Mouse (Mus musculus): Measurements from ENCODE around the gene Myrf. TPM values are rescaled to one million over a fixed set of nuclear protein-coding genes. Genes with fewer than 3 reads are reported as not detected.

The Myrf gene
- total RNA-seq (2022), result 10 to 100 TPM; 28.7 to 33.3 (median 29.0) TPM

DNA sequence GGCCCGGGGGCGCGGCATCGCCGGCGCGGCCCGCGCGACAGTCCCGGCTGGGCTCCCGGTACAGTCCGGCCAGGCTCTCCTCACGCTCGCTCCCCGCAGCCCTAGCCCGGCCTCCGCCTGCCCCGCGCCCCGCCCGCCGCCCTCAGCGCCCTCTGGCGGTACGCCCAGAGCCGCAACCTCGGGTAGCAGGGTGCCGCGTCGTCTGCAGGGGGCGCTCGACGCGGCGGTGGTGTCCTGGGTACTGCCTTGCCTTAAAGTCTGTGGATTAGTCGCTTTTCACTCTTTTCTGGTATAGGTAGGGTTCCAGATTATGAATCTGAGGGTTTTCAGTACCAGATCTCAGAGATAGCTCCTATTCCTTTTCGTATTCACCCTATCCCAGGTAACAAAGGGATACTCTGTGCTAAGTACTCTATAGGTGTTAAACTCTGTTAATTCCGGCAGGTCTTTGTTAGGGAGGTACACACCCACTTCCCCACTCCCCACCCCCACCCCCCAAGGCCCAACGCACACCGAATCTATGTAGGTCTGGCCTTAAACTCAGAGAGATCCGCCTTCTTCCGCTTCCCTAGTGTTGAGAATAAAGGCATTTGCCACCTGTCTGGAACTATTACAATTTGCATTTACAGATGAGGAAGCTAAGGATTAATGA lies at the start of gene Myrf:
Gene Myrf, minus strand, starts transcription at position 95 of the 652 bp plus-strand sequence.
- DNase-seq (ENCODE audit: low spot score in 2 of 2), result peak in 1 of 2 experiments; percentile 58

- DNase-seq (ENCODE audit: low spot score in 2 of 2), result no peak
Measured at GRCm38 (mm10) chr19:10289609-10290150, 49.1 kb upstream of the Myrf start.

- DNase-seq (ENCODE audit: low spot score in 2 of 2), result no peak
Measured at GRCm38 (mm10) chr19:10288125-10289040, 47.8 kb upstream of the Myrf start.

- DNase-seq (ENCODE audit: low spot score in 2 of 2), result no peak
Measured at GRCm38 (mm10) chr19:10286458-10286872, 45.9 kb upstream of the Myrf start.

GRCm38 (mm10) chr19:10280771-10281540 lies 40.4 kb upstream of the Myrf start:
- no peak for DNase-seq (ENCODE audit: low spot score in 2 of 2)

- DNase-seq (ENCODE audit: low spot score in 2 of 2), result no peak
Measured at GRCm38 (mm10) chr19:10279668-10280067, 39.1 kb upstream of the Myrf start.

DNA sequence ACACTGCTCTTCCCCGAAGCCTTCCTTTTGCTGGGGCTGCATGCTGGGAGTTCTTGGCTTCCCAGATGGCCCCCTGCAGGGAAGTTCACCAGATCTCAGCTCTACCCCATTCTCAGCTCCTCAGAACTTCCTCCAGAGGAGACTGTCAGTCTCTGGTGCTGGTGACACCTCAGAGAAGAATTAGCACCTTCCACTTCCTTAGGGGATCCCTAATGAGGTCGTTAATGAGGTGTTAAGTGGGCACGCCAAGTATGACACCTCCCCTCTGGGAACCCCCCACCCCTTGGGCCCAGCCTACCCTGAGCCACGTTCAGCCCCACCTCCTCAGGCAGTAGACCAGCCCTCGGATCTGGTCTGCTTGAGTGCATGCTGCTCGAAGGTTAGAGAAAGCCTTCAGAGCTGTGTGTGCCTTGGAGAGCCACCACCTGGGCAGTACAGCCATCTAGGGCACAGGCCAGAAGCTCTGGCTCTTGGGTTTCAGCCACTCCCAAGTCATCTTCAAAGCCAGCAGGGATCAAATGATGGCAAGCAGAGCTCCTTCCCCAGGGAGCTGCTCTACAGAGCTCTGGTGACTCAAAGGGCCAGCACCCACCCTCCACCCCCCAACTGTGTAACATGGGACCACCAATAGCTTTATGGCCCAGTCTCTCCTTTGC lies 38.2 kb upstream of the Myrf start:
- no peak for DNase-seq (ENCODE audit: low spot score in 2 of 2)

DNA sequence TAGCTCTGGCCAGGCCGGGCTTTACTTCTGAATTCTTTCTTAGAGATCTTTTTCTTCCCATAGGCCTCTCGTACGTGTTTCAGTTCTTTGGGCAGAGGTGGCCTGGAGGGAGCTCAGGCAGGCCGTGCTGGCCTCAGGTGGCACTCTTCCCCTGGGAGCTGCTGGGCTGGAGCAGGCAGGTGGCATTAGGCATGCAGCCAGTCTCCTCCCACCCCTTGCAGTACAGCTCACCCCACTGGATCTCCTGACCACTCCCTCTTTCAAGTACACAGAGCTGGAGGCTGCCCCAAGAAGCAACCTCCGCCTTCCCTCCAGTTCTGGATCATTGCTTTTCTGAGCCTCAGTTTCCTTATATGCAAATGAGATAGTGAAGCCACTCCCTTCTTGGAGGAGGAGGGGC lies 37.2 kb upstream of the Myrf start:
- DNase-seq (ENCODE audit: low spot score in 2 of 2), result no peak

DNA sequence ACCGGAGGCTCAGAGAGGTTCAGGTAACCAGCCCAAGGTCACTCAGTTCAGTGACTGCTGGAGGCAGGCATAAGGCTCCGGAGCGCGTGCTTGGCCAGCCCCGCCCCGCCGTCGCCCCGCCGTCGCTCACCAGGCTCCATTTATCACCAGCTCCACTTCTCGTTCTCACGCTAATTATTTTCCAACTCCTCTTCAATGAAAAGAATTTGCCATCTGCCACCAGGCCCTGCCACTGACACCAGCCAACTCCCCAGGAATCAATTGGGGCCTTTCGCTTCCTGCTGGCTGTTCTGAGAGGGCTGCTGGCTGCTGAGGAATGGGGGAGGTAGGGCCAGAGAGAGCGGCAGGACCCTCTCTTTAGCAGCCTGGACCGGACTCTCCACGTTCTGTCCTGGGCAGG lies 36.8 kb upstream of the Myrf start:
- DNase-seq (ENCODE audit: low spot score in 2 of 2), result no peak

GRCm38 (mm10) chr19:10276483-10277144 lies 36.1 kb upstream of the Myrf start:
- DNase-seq (ENCODE audit: low spot score in 2 of 2), result peak in 1 of 2 experiments; percentile 70

DNA sequence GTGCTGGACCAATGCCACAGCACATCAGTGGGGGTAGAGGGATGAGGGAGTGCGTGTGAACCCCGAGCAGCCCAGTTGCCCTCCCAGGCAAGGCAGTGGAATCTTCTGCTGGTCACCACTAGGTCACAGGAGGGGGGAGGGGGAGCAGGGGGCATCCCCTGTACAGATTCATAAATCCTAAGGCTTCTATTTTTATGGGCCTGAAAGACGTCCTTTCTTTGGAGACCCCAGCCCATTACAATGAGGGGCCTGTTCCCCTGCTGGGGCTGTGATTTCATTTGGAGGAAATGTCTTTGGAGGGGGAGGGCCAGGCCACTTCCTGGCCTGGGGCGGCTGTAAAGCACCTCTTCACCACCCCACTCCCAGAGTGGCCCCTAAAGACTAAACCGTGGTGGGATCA lies 33.5 kb upstream of the Myrf start:
- no peak for DNase-seq (ENCODE audit: low spot score in 2 of 2)

DNA sequence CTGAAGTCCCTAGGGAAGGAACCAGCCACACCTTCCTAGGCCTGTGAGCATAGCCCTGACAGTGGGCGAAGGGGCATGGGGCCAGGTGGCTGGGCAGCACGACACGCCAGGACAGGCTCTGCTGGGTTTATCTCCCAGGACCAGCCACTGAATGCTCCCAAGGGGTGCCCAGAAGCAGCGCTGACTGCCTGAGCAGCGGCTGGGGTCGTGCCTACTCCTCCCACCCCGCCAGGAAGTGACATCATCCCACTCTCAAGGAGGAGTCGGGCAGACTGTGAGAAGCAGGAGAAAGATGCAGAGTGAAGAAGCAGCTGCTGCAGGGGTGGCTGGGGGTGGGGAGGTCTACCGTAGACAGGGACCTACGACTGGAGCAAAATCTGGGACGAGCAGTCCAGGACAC lies 32.2 kb upstream of the Myrf start:
- DNase-seq (ENCODE audit: low spot score in 2 of 2), result peak in 1 of 2 experiments; percentile 85

- DNase-seq (ENCODE audit: low spot score in 2 of 2), result no peak
Measured at GRCm38 (mm10) chr19:10271592-10271991, 31.0 kb upstream of the Myrf start.

DNA sequence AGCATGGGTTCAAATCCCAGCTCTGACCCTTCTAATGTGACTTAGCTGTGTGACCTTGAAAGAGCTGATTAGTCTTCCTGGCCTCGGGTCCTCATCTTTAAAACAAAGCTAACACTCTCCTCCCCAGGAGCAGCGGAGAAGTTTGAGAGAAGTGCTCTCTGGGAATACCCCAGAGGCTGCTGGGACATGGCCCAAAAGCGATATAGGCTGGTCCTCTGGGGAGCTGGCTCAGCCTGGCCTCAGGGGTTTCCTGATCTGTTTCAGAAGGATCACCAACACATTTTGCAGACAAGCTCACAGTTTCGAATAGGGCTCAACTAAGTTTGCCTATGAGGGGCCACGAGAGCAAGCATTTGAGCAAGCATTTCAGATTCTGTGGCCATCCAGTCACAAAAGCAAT lies 29.8 kb upstream of the Myrf start:
- no peak for DNase-seq (ENCODE audit: low spot score in 2 of 2)

DNA sequence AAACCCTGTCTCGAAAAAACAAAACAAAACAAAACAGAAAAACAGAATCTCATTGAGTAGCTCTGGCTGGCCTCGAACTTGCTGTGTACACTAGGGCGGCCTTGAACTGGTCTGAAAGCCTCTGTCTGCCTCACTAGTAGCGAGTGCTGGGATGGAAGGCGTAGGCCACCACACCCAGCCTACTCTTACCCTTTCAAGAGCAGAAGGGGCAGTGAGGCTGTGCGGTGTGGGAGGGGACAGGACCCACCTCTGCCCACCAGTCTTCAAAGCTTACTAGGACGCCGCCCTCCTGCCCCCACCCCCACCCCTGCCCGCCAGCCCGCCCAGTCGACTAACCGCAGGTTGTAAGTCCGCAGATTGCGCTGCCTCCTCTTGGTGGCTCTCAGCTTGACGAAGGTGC lies 28.3 kb upstream of the Myrf start:
- no peak for DNase-seq (ENCODE audit: low spot score in 2 of 2)

DNA sequence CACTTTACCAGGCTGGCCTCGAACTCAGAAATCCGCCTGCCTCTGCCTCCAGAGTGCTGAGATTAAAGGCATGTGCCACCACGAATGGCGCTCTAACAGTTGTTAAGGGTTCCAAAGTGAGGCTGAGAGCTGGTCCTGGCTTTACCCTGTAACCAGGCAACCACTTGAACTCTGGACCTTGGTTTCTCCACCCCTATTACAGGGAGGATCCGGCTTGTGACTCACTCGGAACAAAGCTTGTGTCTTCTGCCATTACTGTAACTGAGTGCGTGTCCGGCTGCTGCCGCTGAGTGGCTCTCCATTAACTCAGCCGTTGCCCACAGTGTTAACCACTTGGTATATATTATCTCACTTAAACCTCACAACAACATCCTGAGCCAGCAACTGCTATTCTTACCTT lies 27.4 kb upstream of the Myrf start:
- DNase-seq (ENCODE audit: low spot score in 2 of 2), result no peak

DNA sequence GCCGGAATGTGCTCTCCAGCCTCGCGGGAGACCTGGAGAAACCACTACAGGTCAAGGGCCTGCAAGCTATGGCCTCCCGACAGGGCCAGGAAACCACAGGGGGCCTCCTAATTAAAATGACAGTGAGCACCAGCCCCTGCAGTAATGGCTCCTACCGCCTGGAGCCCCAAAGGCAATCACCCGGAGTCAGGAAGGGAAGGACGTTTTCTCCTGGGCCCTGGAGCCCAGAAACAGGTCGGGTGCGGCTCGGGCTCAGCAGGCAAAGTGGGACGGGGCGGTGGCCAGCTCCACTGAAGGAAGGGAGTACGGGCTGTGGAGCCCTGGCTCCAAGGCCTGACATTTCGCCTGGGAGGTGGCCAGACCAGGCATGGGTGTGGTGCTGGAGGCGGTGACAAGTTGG lies 26.5 kb upstream of the Myrf start:
- no peak for DNase-seq (ENCODE audit: low spot score in 2 of 2)

DNA sequence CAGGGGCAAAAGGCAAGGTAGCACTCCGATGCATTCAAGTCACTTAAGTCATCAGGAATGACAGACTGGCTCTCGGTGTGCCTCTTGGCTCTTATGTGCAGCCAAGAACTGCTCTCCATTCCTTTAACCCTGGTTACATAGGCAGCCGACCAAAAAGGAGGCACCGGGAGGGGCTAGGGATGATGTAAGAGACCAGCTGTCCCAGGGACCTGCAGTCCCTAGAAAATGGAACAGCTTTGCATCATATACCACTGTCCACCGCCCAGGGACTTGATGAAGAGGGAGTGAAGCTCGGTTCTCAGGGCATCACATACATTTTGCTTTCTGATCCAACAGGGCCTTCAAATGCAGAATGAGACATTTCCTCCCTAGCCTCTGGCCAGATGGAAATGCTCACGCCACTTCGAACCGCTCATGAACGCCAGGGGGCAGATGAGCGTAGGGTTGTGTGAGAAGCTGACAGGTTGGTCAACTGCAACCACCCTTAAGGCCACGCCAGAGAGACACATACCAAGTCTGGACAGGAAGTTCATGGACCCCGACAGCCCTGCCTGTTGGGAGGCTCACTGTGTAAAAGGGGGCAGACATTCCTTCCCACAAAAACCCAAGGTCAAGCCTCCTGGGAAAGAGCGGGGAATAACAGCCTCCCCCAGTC lies 25.8 kb upstream of the Myrf start:
- peak in 1 of 2 experiments; percentile 60 for DNase-seq (ENCODE audit: low spot score in 2 of 2)

DNA sequence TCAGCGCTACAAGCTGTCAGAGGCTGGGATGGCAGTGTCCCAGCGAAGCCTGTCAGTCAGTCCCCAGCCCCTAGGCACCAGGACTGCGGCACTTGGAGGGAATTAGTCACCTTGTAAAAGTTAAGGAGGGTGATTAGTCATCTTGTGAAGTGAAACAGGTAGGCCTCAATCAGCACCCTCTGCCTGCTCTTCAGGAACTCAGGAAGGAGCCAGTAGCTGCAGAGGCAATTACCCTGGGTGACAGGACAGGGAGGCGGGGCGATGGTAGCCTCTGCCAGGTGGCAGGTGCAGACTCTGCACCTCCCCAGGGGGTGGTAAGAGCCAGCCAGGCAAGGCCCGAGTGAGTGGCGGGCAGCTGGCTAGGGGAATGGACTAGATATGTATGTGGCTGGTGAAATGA lies 20.8 kb upstream of the Myrf start:
- DNase-seq (ENCODE audit: low spot score in 2 of 2), result no peak

Measured in left cerebral cortex, adult 8-10 months (tissue).